Mouse (Mus musculus) ES-CJ7 (cell line): ENCODE data around the gene Lrrc4b.

Experiments
- DNase-seq: peaks from one replicate; pipeline ENCODE4 v3.0.0; 2011; ENCODE audit warnings: low read depth, low spot score

Lrrc4b gene

DNA sequence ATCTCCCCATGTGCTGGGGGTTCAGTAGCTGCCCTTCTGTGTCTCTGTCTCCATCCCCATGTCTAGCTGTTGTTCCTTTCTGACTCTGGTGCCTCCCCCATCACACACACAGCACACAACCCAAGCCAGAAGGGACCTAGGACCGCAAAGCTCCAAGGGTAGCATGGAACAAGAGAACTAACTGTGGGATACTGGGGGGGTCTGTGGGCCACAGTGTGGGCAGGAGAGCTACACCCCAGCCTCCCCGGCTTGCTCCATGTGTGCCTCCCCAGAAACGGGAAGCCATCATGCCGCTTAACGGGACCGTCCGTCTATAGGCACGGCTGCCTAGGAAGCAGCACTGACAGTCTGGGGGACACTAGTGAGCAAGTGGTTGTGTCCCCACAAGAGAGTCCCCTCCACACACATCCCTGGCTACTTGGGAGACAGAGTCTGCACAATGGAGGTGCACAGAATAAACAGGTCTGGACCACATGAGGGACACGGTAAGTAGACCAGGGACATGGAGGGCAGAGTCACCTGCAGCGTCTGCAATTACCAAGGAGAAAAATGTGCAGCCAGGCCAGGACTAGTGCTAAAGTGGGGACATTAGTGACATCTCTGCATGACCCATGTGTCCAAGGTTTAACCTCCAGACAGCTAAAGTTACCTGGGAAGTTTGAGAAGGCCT is 34.9 kb downstream of the Lrrc4b start:
- DNase-seq, result no peak

- DNase-seq, result peak; percentile 20
These were observed 35.7 kb downstream of the Lrrc4b start for GRCm38 (mm10) chr7:44464511-44464910.

GRCm38 (mm10) chr7:44465111-44465510 is 36.3 kb downstream of the Lrrc4b start, which contains the start of gene Aspdh:
Gene Aspdh, plus strand, starts transcription at chr7:44465391.
- DNase-seq, result no peak

DNA sequence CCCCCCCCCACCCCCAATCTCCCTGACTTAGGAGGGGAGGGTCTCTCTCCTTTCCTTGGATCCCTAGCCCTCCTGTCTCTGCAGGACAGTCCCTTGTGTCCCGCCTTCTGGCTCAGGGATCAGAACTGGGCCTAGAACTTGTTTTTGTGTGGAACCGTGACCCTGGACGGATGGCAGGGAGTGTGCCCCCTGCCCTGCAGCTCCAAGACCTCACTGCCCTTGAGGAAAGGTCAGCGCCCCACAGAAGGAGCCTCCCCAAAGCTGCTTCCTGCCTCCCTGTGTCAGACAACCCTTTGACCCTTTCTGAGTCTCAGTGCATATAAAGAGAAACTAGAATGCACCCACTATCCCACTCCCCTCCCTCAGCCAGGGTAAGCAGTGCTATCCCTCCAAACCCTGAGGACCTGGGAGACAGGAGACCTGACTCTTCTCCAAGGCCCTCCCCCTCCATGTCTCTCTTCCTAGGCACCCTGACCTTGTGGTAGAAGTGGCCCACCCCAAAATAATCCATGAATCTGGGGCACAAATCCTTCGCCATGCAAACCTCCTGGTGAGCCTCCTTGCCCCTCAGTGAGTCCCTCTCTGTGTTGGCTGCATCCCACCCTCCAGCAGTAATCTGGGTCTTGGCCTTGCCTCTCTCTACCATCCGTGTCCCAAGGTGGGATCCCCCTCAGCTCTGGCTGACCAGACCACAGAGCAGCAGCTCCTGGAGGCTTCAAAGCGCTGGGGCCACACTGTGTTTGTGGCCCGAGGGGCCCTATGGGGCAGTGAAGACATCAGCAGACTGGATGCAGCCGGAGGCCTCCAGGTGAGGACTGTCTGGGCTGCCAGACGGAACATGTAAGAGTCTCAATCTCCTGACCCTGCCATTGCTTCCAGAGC is 37.4 kb downstream of the Lrrc4b start:
- no peak for DNase-seq

- no peak for DNase-seq
These were observed 38.1 kb downstream of the Lrrc4b start for GRCm38 (mm10) chr7:44466888-44467311.

DNA sequence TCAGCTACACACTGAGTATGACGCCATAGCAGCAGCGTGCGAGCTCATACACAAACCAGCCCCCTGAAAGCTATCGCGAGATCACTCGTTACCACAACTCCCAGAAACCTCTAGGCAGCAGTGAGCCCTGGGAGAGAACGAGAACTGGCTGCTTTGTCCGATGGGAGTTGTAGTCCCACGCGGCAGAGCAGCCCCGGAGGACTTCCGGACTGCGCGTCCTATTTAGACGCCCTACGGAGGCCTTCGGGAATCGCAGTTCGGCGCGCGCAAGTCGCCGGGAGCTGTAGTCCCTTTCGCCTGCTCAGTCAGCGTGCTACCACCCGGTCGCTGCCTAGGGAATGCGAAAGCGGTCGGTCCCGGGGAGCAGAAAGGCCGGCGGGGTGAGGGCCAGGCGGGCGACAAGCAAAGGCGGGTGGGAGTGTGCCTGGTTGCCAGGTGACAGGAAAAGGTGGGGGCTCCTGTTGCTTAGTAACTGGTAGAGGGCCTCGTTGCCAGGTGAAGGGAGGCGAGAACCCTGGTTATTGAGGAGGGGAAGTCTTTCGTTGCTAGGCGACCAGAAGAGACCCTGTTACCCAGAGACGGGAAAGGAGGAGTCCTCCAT is 39.1 kb downstream of the Lrrc4b start, which contains the start of gene Josd2:
TSS of gene Josd2 (plus strand) at position 170 of the 601 bp plus-strand sequence.
- peak; percentile 99 for DNase-seq

DNA sequence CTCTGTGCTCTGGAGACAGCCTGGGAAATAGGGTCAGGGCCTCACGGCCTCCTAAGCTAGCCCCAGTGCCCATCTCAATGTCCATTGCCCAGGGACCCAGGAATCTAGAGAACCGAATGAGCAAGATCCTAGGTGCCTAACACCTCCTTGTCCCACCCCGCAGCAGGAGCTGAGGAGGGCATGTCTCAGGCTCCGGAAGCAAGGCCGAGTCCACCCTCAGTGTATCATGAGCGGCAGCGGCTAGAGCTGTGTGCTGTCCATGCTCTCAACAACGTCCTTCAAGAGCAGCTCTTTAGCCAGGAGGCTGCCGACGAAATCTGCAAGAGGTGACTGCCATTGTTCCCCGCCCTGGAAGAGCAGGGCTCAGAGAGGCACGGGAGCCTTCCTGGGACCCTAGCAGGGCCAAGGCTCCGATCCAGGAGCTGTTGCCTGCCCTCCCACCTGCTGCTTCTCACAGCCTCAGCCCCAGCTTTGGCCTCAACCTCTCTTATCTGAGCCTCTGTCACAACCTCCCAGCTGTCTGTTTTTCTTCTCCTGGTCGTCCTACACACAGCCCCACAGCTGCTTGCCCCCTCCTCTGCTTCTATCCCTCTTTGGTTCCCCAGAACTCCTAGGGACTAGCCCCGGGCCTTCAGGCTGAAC is 39.9 kb downstream of the Lrrc4b start:
- DNase-seq, result no peak

GRCm38 (mm10) chr7:44469677-44470675 is 41.2 kb downstream of the Lrrc4b start:
- no peak for DNase-seq

GRCm38 (mm10) chr7:44470696-44471612 is 42.1 kb downstream of the Lrrc4b start:
- no peak for DNase-seq

DNA sequence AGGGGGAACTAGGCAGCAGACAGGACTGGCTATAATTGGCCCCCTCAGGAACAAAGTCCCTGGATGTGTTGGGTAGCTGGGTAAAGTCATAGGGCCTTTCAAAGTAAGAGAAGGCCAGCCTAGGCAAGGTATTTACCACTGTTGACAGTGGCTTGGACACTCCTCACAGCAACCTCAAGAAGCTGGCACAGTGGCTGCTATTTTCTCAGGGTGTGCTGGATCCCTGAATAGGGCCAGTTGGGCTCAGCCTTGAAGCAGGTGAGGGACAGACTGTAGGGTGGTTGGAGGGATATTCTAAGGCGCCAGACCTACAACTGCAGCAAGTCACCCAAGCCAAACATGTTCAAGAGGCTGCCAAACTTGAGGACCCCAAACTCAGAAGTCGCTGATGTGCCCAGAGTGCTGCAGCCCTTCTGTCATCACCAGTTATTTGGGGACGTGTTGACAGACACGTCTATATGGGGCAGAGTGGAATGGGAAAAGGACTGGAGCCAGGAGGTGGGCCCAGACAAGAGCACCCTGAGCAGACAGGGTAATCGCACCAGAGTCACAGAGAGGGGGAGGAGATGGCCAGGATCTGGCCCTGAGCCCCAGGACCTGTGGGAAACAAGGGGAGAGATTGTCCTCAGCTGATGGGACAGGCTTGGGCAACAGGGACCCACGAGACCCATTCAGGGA is 43.2 kb downstream of the Lrrc4b start:
- no peak for DNase-seq

DNA sequence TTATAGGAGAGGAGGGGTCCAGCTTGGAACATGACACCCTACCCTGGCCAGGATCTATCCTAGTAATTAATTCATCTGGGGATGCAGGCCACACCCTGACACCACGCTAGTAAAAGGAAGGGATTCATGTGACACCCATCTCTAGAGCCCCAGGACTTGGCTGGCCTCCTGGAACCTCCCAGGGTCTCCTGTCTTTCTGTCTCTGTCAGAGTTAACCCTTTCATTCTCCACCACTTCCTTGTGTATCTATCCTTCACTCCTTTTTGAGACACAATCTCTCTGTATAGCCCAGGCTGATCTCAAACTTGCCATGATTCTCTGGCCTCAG is 43.7 kb downstream of the Lrrc4b start:
- no peak for DNase-seq

DNA sequence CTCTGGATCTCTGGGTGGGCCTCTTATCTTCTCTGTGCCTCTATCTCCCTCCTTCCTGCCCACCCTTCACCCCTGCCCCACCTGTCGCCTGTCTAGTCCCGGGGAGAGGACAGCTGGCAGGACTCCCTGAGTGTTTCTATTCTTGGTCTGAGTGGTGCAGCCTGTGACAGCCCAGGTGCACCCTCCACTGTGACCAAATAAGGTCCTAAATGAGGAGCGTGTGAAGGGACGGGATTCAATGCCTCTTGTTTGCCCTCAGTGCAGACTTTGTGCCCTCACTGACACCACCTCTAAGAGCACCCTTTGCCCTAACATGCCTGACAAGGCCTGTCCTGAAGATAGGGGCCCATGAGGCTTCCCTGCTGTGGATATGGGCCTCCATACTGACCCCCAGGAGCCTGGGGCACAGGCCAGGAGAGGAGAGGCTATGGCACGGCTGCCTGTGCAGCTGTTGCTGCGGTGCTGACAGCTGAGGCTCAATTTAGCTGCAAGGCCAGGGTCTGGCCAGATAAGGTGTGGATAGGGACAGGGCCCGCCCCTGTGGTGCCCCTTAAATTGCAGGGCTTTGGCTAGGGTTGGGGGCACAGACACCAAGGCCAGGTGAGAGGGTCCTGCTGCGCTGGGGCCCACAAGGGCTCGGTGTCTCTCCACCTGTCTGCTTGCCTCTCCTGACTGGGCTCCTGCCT is 44.3 kb downstream of the Lrrc4b start:
- no peak for DNase-seq

DNA sequence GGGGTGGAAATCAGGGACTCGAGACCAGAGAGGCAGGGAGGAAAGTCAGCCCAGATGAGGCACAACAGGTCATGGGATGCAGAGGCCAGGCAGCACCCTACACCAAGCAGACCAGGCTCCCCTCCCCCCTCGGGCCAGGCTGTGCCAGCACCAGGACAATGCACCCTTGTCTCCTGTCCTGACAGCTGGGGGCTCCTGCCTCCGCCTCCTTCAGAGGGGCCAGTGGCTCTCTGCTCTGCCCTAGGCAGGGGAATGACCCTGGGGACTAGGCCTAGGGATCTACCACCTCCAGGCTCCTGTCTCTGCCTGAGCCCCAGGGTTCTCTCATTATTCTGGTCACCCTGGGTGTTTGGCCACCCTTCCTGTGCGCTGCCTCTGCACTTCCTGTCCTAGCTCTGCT is 45.6 kb downstream of the Lrrc4b start:
- no peak for DNase-seq

DNA sequence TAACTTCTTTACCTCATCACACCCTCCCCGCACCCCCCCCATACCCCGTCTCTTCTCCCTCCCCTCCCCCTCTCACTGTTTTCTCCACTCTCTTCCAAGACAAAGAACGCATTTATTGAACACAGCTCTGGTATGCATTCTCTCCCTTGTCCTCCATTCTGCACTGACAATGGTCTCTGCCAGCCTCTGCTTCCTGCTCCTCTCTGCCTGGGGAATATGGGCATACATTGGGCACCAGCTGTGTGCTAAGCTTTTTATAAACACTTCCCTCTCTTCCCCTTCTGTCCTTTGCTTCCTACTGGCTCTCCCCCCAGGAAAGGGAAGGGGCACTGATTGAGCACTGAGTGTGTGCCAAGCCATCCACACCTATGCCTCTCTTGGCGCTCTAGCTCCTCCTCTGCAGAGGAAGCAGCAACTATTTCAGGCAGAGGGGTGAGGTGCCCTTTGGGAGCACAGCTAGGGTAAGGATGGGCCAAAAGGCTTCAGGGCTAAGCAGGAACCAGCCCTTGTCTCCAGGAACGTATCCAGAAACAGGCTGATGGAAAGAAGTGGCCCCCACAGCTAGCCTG is 46.3 kb downstream of the Lrrc4b start:
- DNase-seq, result no peak

DNA sequence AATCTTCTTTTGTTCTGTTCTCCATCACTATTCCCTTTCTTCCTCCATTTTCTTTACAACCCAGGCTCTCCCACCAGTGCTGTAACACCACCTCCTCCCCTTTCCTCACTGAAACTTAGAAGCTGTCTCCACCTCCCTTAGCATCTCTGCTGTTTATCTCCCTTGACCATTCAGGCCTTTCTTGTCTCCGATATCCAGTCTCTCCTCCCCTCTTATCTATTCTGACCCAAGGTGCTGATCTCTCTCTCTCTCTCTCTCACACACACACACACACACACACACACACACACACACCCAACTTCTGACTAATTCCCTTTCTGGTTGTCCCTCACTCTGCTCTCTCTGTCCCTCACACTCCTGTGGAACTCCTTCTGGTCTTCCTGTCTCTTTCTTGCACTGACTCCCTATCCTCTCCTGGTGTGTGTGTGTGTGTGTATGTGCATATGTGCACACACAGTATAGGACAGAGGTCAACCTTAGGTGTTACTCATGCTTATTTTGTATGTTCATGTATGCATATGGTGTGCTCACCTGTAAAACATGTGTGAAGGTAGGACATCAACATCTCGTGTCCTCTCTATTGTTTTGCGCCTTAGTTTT is 54.1 kb downstream of the Lrrc4b start:
- no peak for DNase-seq

DNA sequence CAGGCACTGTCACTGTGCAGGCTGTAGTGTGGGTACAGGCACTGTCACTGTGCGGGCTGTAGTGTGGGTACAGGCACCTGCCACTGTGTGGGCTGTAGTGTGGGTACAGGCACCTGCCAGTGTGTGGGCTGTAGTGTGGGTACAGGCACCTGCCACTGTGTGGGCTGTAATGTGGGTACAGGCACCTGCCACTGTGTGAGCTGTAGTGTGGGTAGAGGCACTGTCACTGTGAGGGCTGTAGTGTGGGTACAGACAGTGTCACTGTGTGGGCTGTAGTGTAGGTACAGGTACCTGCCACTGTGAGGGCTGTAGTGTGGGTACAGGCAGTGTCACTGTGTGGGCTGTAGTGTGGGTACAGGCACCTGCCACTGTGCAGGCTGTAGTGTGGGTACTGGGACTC is 55.3 kb downstream of the Lrrc4b start:
- DNase-seq, result no peak

DNA sequence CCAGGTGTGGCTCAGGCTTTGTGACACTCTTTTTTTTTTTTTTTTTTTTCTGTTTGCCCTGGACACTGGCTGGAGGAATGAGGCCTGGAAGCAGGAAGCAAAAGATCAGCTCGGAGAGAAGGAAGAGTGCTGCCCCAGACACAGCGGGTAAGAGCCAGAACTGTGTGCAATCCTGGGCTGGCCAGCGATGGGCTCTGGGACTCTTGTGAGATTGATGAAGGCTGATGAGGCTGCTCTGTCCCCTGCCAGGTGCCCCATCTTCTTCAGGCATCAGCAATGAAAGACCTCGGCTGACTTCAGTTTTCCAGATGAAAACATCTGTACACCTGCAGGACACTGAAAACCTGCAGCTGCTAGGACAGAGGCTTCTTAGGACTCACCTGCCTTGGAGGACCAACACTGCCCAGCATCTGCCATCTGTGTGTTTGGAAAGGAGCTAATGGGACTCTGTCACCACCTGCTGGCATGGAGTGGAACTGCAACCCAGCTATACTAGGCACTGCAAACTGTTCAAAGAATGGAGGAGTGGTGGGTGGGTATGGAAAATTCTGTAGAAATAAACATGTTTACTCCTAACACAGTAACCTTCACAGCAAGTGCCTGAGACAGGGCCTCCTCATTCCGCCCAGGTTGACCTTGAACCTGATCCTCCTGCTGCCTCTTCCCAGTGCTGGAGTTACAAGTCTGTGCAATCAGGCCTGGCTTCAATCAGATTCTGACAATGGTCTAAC is 56.2 kb downstream of the Lrrc4b start:
- DNase-seq, result peak; percentile 84
